24 mouse cellular contexts compared by ENCODE assay signal in genomic region chr14:10567771-10568170, GRCm38 (mm10).
"Had no signal": no experiment of that assay in that cellular context is flagged by ENCODE, and none has a peak within 500 bp of the region (broad histone marks: within the 10 kb centered on the region; RNA-seq: fewer than 3 reads in every experiment).

No protein-coding gene starts in this region.

- DNase-seq: forebrain, postnatal 0 days; gastrocnemius, postnatal 14 days; gastrocnemius, postnatal 36 days; heart, adult 11 months; heart, adult 2 months; heart, postnatal 14 days; heart, postnatal 36 days; kidney, adult 11 months; kidney, adult 2 months; kidney, postnatal 10 days; kidney, postnatal 25 days; kidney, postnatal 4 days; layer of hippocampus, postnatal 36 days; left cerebral cortex, postnatal 4 days had no signal

- H3K9me3 ChIP-seq: heart, embryonic 13.5 days; heart, embryonic 15.5 days; limb, embryonic 13.5 days; limb, embryonic 15.5 days; liver, embryonic 12.5 days had no signal

- H3K36me3 ChIP-seq: heart, embryonic 13.5 days; heart, embryonic 15.5 days; limb, embryonic 13.5 days; limb, embryonic 15.5 days; liver, embryonic 12.5 days had no signal

- ATAC-seq: forebrain, postnatal 0 days; hindbrain, embryonic 16.5 days; inflammation-experienced regulatory T-cells, adult 6 months; liver, embryonic 12.5 days had no signal

- H3K4me3 ChIP-seq: heart, adult 2 months; heart, embryonic 13.5 days; heart, embryonic 15.5 days; limb, embryonic 13.5 days; limb, embryonic 15.5 days; liver, embryonic 12.5 days had no signal

- H3K4me2 ChIP-seq: heart, embryonic 11.5 days; heart, embryonic 13.5 days; heart, embryonic 15.5 days; hindbrain, embryonic 14.5 days; limb, embryonic 13.5 days; limb, embryonic 15.5 days; liver, embryonic 12.5 days had no signal

- H3K27me3 ChIP-seq: heart, embryonic 13.5 days; heart, embryonic 15.5 days; limb, embryonic 13.5 days; limb, embryonic 15.5 days; liver, embryonic 12.5 days had no signal

- H3K27ac ChIP-seq: heart, adult 2 months; heart, embryonic 13.5 days; heart, embryonic 15.5 days; hindbrain, embryonic 14.5 days; limb, embryonic 13.5 days; limb, embryonic 15.5 days; liver, embryonic 12.5 days; liver, embryonic 14.5 days had no signal

- H3K9ac ChIP-seq: forebrain, postnatal 0 days; heart, embryonic 13.5 days; heart, embryonic 15.5 days; hindbrain, embryonic 14.5 days; limb, embryonic 13.5 days; limb, embryonic 15.5 days; liver, embryonic 12.5 days; liver, embryonic 14.5 days had no signal

- H3K4me1 ChIP-seq: heart, embryonic 13.5 days; heart, embryonic 15.5 days; limb, embryonic 13.5 days; limb, embryonic 15.5 days; liver, embryonic 12.5 days had no signal
